Mouse (Mus musculus) erythroblast, embryonic 14.5 days (primary cell): ENCODE data around the gene Gm5426.

ENCODE experiments used
- GATA1 ChIP-seq: IDR thresholded peaks from 2 replicates; pipeline ENCODE4 v1.6.1; 2012; ENCODE audit warnings: low read length, inconsistent platforms, mixed read lengths
- TAL1 ChIP-seq: IDR thresholded peaks from 3 replicates; pipeline ENCODE4 v1.6.1; 2012; ENCODE audit warnings: low read length, inconsistent platforms, mixed read lengths

GRCm38 (mm10) chr10:96181398-96181790, 45.0 kb downstream of the Gm5426 start:
- TF ChIP-seq TAL1, result no peak
- no peak for TF ChIP-seq GATA1
